Mouse (Mus musculus): ENCODE results near the gene Akt1s1.
"Not testable (repeated sequence)": the region's sequence is repeated elsewhere in the genome, so short reads cannot be mapped to it uniquely, and the experiment has no call there.

The Akt1s1 gene

GRCm38 (mm10) chr7:44871181-44871580 is 22.4 kb downstream of the Akt1s1 start:
- no peak for DNase-seq

- not testable (repeated sequence) for DNase-seq
These were observed 23.0 kb downstream of the Akt1s1 start for GRCm38 (mm10) chr7:44871774-44872173.

- no peak for DNase-seq
These were observed 29.0 kb downstream of the Akt1s1 start for GRCm38 (mm10) chr7:44877833-44878232.

GRCm38 (mm10) chr7:44883036-44883435 is 34.2 kb downstream of the Akt1s1 start:
- no peak for DNase-seq

GRCm38 (mm10) chr7:44884637-44885036 is 35.8 kb downstream of the Akt1s1 start:
- no peak for DNase-seq

- no peak for DNase-seq
These were observed 38.2 kb downstream of the Akt1s1 start for GRCm38 (mm10) chr7:44886964-44887363.

- DNase-seq, result no peak
These were observed 39.7 kb downstream of the Akt1s1 start for GRCm38 (mm10) chr7:44888256-44889105.

GRCm38 (mm10) chr7:44890180-44890579 is 41.4 kb downstream of the Akt1s1 start:
- DNase-seq, result no peak

- DNase-seq, result no peak
These were observed 41.9 kb downstream of the Akt1s1 start for GRCm38 (mm10) chr7:44890737-44891136.

- DNase-seq, result no peak
These were observed 42.8 kb downstream of the Akt1s1 start for GRCm38 (mm10) chr7:44891611-44892010.

GRCm38 (mm10) chr7:44892276-44892921 is 43.6 kb downstream of the Akt1s1 start, which contains the start of gene Med25:
TSS of gene Med25 (minus strand) at chr7:44892712.
- DNase-seq, result peak; percentile 86 to 88

- DNase-seq, result no peak
These were observed 44.4 kb downstream of the Akt1s1 start for GRCm38 (mm10) chr7:44893197-44893596.

- DNase-seq, result no peak
These were observed 45.4 kb downstream of the Akt1s1 start for GRCm38 (mm10) chr7:44894175-44894574.

- DNase-seq, result no peak
These were observed 46.4 kb downstream of the Akt1s1 start for GRCm38 (mm10) chr7:44895206-44895592.

- DNase-seq, result peak; percentile 84
These were observed 47.0 kb downstream of the Akt1s1 start, which contains the start of gene Fuz for GRCm38 (mm10) chr7:44895593-44896434. TSS of gene Fuz (plus strand) at chr7:44896079.

- DNase-seq, result no peak
These were observed 47.7 kb downstream of the Akt1s1 start for GRCm38 (mm10) chr7:44896499-44896898.

- DNase-seq, result peak in 1 of 2 experiments; percentile 49
These were observed 49.8 kb downstream of the Akt1s1 start for GRCm38 (mm10) chr7:44898607-44899006.

GRCm38 (mm10) chr7:44900632-44901031 is 51.8 kb downstream of the Akt1s1 start:
- DNase-seq, result no peak

- DNase-seq, result peak; percentile 68 to 79
These were observed 52.5 kb downstream of the Akt1s1 start for GRCm38 (mm10) chr7:44901230-44901722.

Data from thymus, postnatal 36 days (tissue).